Mouse (Mus musculus) thymus, adult 2 months (tissue): ENCODE measurements around the gene Zfhx3. TPM values are rescaled to one million over a fixed set of nuclear protein-coding genes. Genes with fewer than 3 reads are reported as not detected.

Experiments
- DNase-seq: peaks from one replicate; pipeline ENCODE4 v3.0.0; 2021
- H3K27ac ChIP-seq: fragments of 200-500 bp; 2 replicates; pipeline ENCODE4 v1.5.1; 2012; ENCODE audit warnings: low read length, control low read depth; ENCODE audit not compliant: control insufficient read depth, insufficient read depth
- H3K27me3 ChIP-seq: fragments of 200-500 bp; 2 replicates; pipeline ENCODE4 v1.6.1; 2012; ENCODE audit warnings: mild to moderate bottlenecking, low read length, moderate library complexity, mixed read lengths; ENCODE audit not compliant: control insufficient read depth, insufficient read depth
- H3K36me3 ChIP-seq: fragments of 200-500 bp; 2 replicates; pipeline ENCODE4 v1.6.1; 2012; ENCODE audit warnings: mild to moderate bottlenecking, low read length, moderate library complexity; ENCODE audit not compliant: control insufficient read depth, insufficient read depth
- H3K4me1 ChIP-seq: fragments of 200-500 bp; replicated peaks from 2 replicates; pipeline ENCODE4 v1.6.1; 2012; ENCODE audit warnings: low read length; ENCODE audit not compliant: control insufficient read depth, insufficient read depth
- H3K4me3 ChIP-seq: fragments of 200-500 bp; 2 replicates; pipeline ENCODE4 v1.5.1; 2012; ENCODE audit warnings: mild to moderate bottlenecking, low read length, control low read depth, moderate library complexity; ENCODE audit not compliant: control insufficient read depth, insufficient read depth
- CTCF ChIP-seq: fragments of 200-500 bp; IDR thresholded peaks from 2 replicates; pipeline ENCODE4 v1.5.1; 2012; ENCODE audit warnings: mild to moderate bottlenecking, control low read depth, low read length, moderate library complexity, borderline replicate concordance; ENCODE audit not compliant: control insufficient read depth, poor library complexity, insufficient read depth; ENCODE audit errors: extremely low read depth
- POLR2A ChIP-seq: fragments of 200-500 bp; IDR thresholded peaks from 2 replicates; pipeline ENCODE4 v1.6.1; 2012; ENCODE audit warnings: mild to moderate bottlenecking, low read length, control low read depth, moderate library complexity; ENCODE audit not compliant: control insufficient read depth, poor library complexity, insufficient read depth; ENCODE audit errors: extremely low read depth
- WGBS: fragments of 180-500 bp; shearing (Covaris S2); methylation state at CpG from one replicate; pipeline ENCODE4 v1.1.7; 2018; 5-methylcytosine and 5-hydroxymethylcytosine counted together
- polyA plus RNA-seq: library from polyadenylated mRNA; depleted of rRNA; stranded (reverse); fragments of >200 nt; gene quantifications from 2 replicates; pipeline ENCODE4 v1.2.3, GENCODE M21; 2012

Zfhx3 gene
- polyA plus RNA-seq, 1 experiment, result 1.1 TPM

GRCm38 (mm10) chr8:108716291-108716811, 773.9 kb downstream of the Zfhx3 start:
- no peak overlapping the region for H3K27ac ChIP-seq
- no peaks in the 10 kb centered on the region for H3K36me3 ChIP-seq
- DNase-seq, result no peak
- H3K27me3 ChIP-seq, result peaks cover 8% of the 10 kb centered on the region; the same call in 1 of the 2 replicates
- TF ChIP-seq CTCF, result no peak
- no peak overlapping the region for H3K4me3 ChIP-seq
- H3K4me1 ChIP-seq, result peaks cover 4% of the 10 kb centered on the region
- 71% methylated on average over 7 of the region's 7 CpGs for WGBS

- DNase-seq, result no peak
- no peak overlapping the region for H3K27ac ChIP-seq
- TF ChIP-seq CTCF, result no peak
- WGBS, result 92% methylated on average over 8 of the region's 8 CpGs
- H3K4me1 ChIP-seq, result peaks cover 4% of the 10 kb centered on the region
- H3K27me3 ChIP-seq, result peaks cover 8% of the 10 kb centered on the region; the same call in 1 of the 2 replicates
- no peak overlapping the region for H3K4me3 ChIP-seq
- no peaks in the 10 kb centered on the region for H3K36me3 ChIP-seq
These were observed 775.1 kb downstream of the Zfhx3 start for GRCm38 (mm10) chr8:108717545-108717944.

GRCm38 (mm10) chr8:108718031-108718430, 775.6 kb downstream of the Zfhx3 start:
- H3K4me3 ChIP-seq, result no peak overlapping the region
- 62% methylated on average over 6 of the region's 6 CpGs for WGBS

GRCm38 (mm10) chr8:108720840-108721239, 778.4 kb downstream of the Zfhx3 start:
- Histone ChIP-seq H3K36me3 (no peaks in the 10 kb centered on the region), H3K4me1 (no peaks in the 10 kb centered on the region), H3K4me3 (no peak overlapping the region), H3K27ac (no peak overlapping the region), H3K27me3 (no peaks in the 10 kb centered on the region; the same call in 1 of the 2 replicates)
- 6% methylated on average over 4 of the region's 4 CpGs for WGBS
- TF ChIP-seq CTCF (no peak), POLR2A (no peak)
- DNase-seq, result no peak

More at GRCm38 (mm10) chr8:108718031-108718430, 775.6 kb downstream of the Zfhx3 start:
- DNase-seq, result no peak
- H3K27me3 ChIP-seq, result peaks cover 8% of the 10 kb centered on the region; the same call in 1 of the 2 replicates
- H3K27ac ChIP-seq, result no peak overlapping the region
- TF ChIP-seq POLR2A (no peak), CTCF (no peak)
- H3K36me3 ChIP-seq, result no peaks in the 10 kb centered on the region
- H3K4me1 ChIP-seq, result peaks cover 4% of the 10 kb centered on the region

GRCm38 (mm10) chr8:108722671-108723513, 780.4 kb downstream of the Zfhx3 start:
- WGBS, result 26% methylated on average over 8 of the region's 8 CpGs
- no peak overlapping the region for H3K27ac ChIP-seq
- no peaks in the 10 kb centered on the region for H3K36me3 ChIP-seq
- no peaks in the 10 kb centered on the region for H3K4me1 ChIP-seq
- H3K4me3 ChIP-seq, result no peak overlapping the region
- no peak for DNase-seq
- H3K27me3 ChIP-seq, result no peaks in the 10 kb centered on the region; the same call in 1 of the 2 replicates
- TF ChIP-seq POLR2A (no peak), CTCF (no peak)

- H3K4me1 ChIP-seq, result no peaks in the 10 kb centered on the region
These were observed 781.2 kb downstream of the Zfhx3 start for GRCm38 (mm10) chr8:108723636-108724035.

More at GRCm38 (mm10) chr8:108723636-108724035, 781.2 kb downstream of the Zfhx3 start:
- Histone ChIP-seq H3K27ac (no peak overlapping the region), H3K4me3 (no peak overlapping the region), H3K27me3 (no peaks in the 10 kb centered on the region; the same call in 1 of the 2 replicates), H3K36me3 (no peaks in the 10 kb centered on the region)
- TF ChIP-seq POLR2A (no peak), CTCF (no peak)
- no peak for DNase-seq
- 83% methylated on average over 11 of the region's 11 CpGs for WGBS
